Mouse (Mus musculus) liver, embryonic 16.5 days (tissue): ENCODE measurements around the gene Abr. TPM values are rescaled to one million over a fixed set of nuclear protein-coding genes. Genes with fewer than 3 reads are reported as not detected.

ENCODE experiments used
- ATAC-seq: fragments of 200-750 bp; cut with Nextera tagmentation; 2 replicates; pipeline ENCODE4 v1.8.0; 2017; ENCODE audit warnings: low read depth, mild to moderate bottlenecking, moderate number of reproducible peaks, moderate library complexity
- H3K27ac ChIP-seq: fragments of 300-500 bp; sonication (generic); 2 replicates; pipeline ENCODE4 v1.5.1; 2014; ENCODE audit warnings: mild to moderate bottlenecking, low read length
- H3K27me3 ChIP-seq: fragments of 300-500 bp; sonication (generic); 2 replicates; pipeline ENCODE4 v1.6.1; 2014; ENCODE audit warnings: low read depth, low read length, mixed read lengths; ENCODE audit not compliant: control insufficient read depth, insufficient read depth
- H3K36me3 ChIP-seq: fragments of 300-500 bp; sonication (generic); 2 replicates; pipeline ENCODE4 v1.6.1; 2014; ENCODE audit warnings: mild to moderate bottlenecking; ENCODE audit not compliant: control insufficient read depth, insufficient read depth
- H3K4me1 ChIP-seq: fragments of 300-500 bp; sonication (generic); 2 replicates; pipeline ENCODE4 v1.6.1; 2014; ENCODE audit warnings: low read depth, low read length, mixed read lengths; ENCODE audit not compliant: control insufficient read depth
- H3K4me2 ChIP-seq: fragments of 300-500 bp; sonication (generic); 2 replicates; pipeline ENCODE4 v1.6.1; 2014; ENCODE audit warnings: low read depth, low read length, mixed read lengths
- H3K4me3 ChIP-seq: fragments of 300-500 bp; sonication (generic); 2 replicates; pipeline ENCODE4 v1.5.1; 2014; ENCODE audit warnings: low read depth, mild to moderate bottlenecking, low read length
- H3K9ac ChIP-seq: fragments of 300-500 bp; sonication (generic); 2 replicates; pipeline ENCODE4 v1.6.1; 2014; ENCODE audit warnings: low read depth, low read length
- H3K9me3 ChIP-seq: fragments of 300-500 bp; sonication (generic); replicated peaks from 2 replicates; pipeline ENCODE4 v1.6.1; 2016; ENCODE audit warnings: low read length; ENCODE audit not compliant: control insufficient read depth
- WGBS: fragments of 180-500 bp; shearing (Covaris S2); extraction: QIAGEN DNeasy Blood & Tissue Kit; methylation state at CpG from one replicate; pipeline ENCODE4 v1.1.7; 2014; ENCODE audit not compliant: insufficient replicate concordance; 5-methylcytosine and 5-hydroxymethylcytosine counted together
- polyA plus RNA-seq: library from polyadenylated mRNA; unstranded; fragments of >200 nt; fragmentation: Nextera tagmentation; extraction: Ambion mirVana; gene quantifications from 2 replicates; pipeline ENCODE4 v1.2.1, GENCODE M21; 2015

Abr gene
- polyA plus RNA-seq, 1 experiment from 2014 or later: 3.7 TPM

GRCm38 (mm10) chr11:76630023-76630422 lies 7.9 kb upstream of the Abr start:
- no peak for ATAC-seq
- H3K36me3 ChIP-seq: no peaks in the 10 kb centered on the region
- 33% methylated on average over 2 of the region's 2 CpGs for WGBS
- H3K9me3 ChIP-seq: no peaks in the 10 kb centered on the region
- no peaks in the 10 kb centered on the region for H3K4me1 ChIP-seq
- H3K9ac ChIP-seq: no peak overlapping the region
- H3K4me3 ChIP-seq: no peak overlapping the region
- H3K4me2 ChIP-seq: no peak overlapping the region
- H3K27me3 ChIP-seq: no peaks in the 10 kb centered on the region
- H3K27ac ChIP-seq: no peak overlapping the region

- no peaks in the 10 kb centered on the region for H3K36me3 ChIP-seq
- ATAC-seq: no peak
- peaks cover 14% of the 10 kb centered on the region for H3K27me3 ChIP-seq
- no peaks in the 10 kb centered on the region; the same call in 1 of the 2 replicates for H3K4me1 ChIP-seq
- WGBS: 14% methylated on average over 5 of the region's 5 CpGs
- H3K9ac ChIP-seq: no peak overlapping the region
- H3K4me2 ChIP-seq: no peak overlapping the region
- H3K9me3 ChIP-seq: no peaks in the 10 kb centered on the region
- H3K4me3 ChIP-seq: no peak overlapping the region
- H3K27ac ChIP-seq: no peak overlapping the region
Measured at GRCm38 (mm10) chr11:76628613-76629012, 6.5 kb upstream of the Abr start.

GRCm38 (mm10) chr11:76624881-76625280 lies 2.8 kb upstream of the Abr start:
- Histone ChIP-seq H3K9me3 (no peaks in the 10 kb centered on the region), H3K4me1 (no peaks in the 10 kb centered on the region; the same call in none of the 2 replicates), H3K4me2 (no peak overlapping the region), H3K27ac (no peak overlapping the region), H3K27me3 (peaks cover 50% of the 10 kb centered on the region), H3K9ac (no peak overlapping the region), H3K4me3 (no peak overlapping the region), H3K36me3 (no peaks in the 10 kb centered on the region)
- WGBS: 48% methylated on average over 3 of the region's 3 CpGs
- ATAC-seq: no peak

GRCm38 (mm10) chr11:76624071-76624470 lies 2.0 kb upstream of the Abr start:
- no peak overlapping the region for H3K27ac ChIP-seq
- H3K4me1 ChIP-seq: no peaks in the 10 kb centered on the region; the same call in none of the 2 replicates
- H3K27me3 ChIP-seq: peaks cover 50% of the 10 kb centered on the region
- WGBS: 48% methylated on average over 10 of the region's 10 CpGs
- H3K4me2 ChIP-seq: no peak overlapping the region
- no peaks in the 10 kb centered on the region for H3K36me3 ChIP-seq
- no peaks in the 10 kb centered on the region for H3K9me3 ChIP-seq
- ATAC-seq: no peak
- H3K4me3 ChIP-seq: no peak overlapping the region
- H3K9ac ChIP-seq: no peak overlapping the region

DNA sequence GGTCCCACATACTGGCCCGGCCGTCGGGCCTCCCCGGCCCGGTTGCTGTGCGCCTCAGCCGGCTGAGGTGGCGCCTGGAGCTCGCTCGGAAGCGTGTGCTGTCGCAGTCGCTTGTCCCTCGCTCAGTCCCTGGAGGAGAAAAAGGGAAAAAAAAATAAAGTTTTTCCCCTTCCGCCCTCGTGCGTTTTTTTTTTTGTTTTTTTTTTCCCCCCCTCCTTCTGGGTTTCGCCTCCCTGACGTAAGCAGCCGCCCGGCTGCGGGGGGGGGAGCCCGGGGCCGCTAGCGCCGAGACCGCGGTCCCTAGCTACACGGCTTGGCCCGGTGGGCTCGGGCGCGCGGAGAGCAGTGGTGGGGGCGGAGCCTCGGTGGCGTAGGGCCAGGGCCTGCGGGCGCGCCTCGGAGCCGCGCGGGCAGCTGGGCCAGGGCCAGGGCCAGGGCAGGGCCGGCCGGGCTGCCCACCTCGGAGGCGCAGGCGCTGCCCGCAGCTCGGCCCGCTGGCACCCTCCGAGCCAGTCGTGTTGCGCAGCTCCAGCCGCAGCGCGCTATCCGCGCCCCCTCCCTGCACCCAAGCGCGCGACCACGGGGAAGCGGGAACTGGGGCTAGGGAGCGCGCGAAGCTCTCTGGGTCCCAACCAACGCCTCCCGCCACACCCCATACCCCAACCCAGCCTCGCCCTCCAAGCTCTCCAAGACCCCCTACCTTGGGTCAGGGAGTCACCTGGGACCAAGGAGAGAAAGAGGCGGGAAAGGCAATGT lies 1.3 kb upstream of the Abr start:
- Histone ChIP-seq H3K4me3 (peak overlapping the region; percentile 60), H3K9ac (peak overlapping the region; percentile 15; the same call in 1 of the 2 replicates), H3K27me3 (peaks cover 50% of the 10 kb centered on the region), H3K27ac (no peak overlapping the region), H3K36me3 (no peaks in the 10 kb centered on the region), H3K4me1 (no peaks in the 10 kb centered on the region; the same call in none of the 2 replicates), H3K4me2 (peak overlapping the region; percentile 73), H3K9me3 (no peaks in the 10 kb centered on the region)
- WGBS: 1% methylated on average over 70 of the region's 72 CpGs
- ATAC-seq: peak; percentile 30; the same call in 1 of the 2 replicates

- Histone ChIP-seq H3K27ac (no peak overlapping the region), H3K27me3 (peaks cover 50% of the 10 kb centered on the region), H3K36me3 (no peaks in the 10 kb centered on the region), H3K4me3 (peak overlapping the region; percentile 60), H3K4me1 (no peaks in the 10 kb centered on the region; the same call in none of the 2 replicates), H3K4me2 (peak overlapping the region; percentile 73), H3K9ac (peak overlapping the region; percentile 15; the same call in 1 of the 2 replicates), H3K9me3 (no peaks in the 10 kb centered on the region)
- no peak for ATAC-seq
- under 1% methylated on average over 64 of the region's 66 CpGs for WGBS
Measured at GRCm38 (mm10) chr11:76622566-76623205, 572 bp upstream of the Abr start.

DNA sequence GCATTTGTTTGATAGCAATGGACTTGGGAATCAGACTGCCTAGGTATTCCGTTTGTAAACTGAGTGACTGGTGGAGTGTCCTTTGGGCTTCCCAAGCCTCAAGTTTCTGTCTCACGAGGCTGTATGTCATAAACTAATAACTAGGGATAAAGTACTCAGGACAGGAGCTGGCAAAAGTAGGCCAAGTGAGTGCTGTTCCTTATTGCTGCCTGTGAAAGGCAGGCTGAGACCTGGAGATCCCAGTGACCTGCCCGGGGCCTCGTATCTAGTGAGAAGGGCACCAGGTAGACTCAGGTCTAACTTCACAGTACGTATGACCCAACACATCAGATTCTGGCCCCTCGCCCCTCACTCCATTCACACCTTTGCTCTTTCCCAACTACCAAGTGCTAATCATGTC lies 4.0 kb downstream of the Abr start:
- Histone ChIP-seq H3K9ac (no peak overlapping the region), H3K9me3 (no peaks in the 10 kb centered on the region), H3K36me3 (no peaks in the 10 kb centered on the region), H3K4me2 (no peak overlapping the region), H3K27me3 (peaks cover 31% of the 10 kb centered on the region), H3K4me3 (no peak overlapping the region), H3K27ac (no peak overlapping the region), H3K4me1 (no peaks in the 10 kb centered on the region; the same call in 1 of the 2 replicates)
- WGBS: 67% methylated on average over 6 of the region's 6 CpGs
- ATAC-seq: no peak

DNA sequence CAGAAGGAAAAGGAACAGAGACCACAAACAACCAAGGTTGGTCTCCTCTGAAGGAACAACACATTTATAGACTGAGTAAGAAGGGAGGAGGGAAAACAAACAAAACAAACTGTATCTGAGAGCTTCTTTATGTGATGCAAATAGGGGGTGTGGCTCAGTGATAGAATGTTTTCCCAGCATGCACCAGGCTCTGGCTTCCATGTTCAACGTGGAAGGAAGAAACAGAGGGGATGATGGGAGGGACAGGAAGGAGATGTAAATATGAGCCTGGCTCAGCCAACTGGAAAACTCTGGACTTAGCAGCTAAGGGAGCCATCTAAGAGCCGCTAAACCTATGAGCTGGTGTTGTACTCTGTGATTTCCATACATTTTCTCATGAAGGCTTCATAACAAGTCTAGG lies 7.9 kb downstream of the Abr start:
- Histone ChIP-seq H3K9ac (no peak overlapping the region), H3K27ac (no peak overlapping the region), H3K4me2 (no peak overlapping the region), H3K36me3 (no peaks in the 10 kb centered on the region), H3K4me1 (no peaks in the 10 kb centered on the region), H3K9me3 (no peaks in the 10 kb centered on the region), H3K4me3 (no peak overlapping the region), H3K27me3 (peaks cover 3% of the 10 kb centered on the region)
- WGBS: 40% methylated on average over 2 of the region's 2 CpGs
- ATAC-seq: no peak

DNA sequence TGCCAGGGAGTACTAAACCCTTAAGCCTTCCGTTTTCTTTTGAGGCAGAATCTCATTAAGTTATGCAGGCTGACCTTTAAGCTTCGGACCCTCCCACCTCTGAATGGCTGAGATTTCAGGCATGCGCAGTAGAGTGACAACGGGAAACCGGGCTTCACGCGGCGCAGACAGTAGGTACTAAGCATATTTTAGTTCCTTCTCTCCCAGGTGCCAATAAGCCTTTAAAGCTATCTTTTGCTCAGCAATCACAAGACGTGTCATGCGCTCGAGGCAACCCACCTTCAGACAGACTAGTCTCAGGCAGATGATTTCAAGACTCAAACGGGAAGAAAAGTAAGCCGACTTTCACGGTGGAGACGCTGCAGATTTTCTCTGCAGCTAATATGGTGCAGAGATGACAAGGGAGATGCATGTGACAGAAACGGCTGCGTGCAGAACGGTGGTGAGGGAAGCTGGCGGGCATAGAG lies 9.4 kb downstream of the Abr start:
- H3K9me3 ChIP-seq: no peaks in the 10 kb centered on the region
- no peaks in the 10 kb centered on the region for H3K36me3 ChIP-seq
- H3K27me3 ChIP-seq: peaks cover 3% of the 10 kb centered on the region
- no peaks in the 10 kb centered on the region for H3K4me1 ChIP-seq
- H3K4me3 ChIP-seq: peak overlapping the region; percentile 36
- H3K27ac ChIP-seq: no peak overlapping the region
- H3K9ac ChIP-seq: no peak overlapping the region
- WGBS: 3% methylated on average over 19 of the region's 19 CpGs
- peak overlapping the region; percentile 56 for H3K4me2 ChIP-seq
- no peak for ATAC-seq
